Mouse (Mus musculus): ENCODE results near the gene Fam187b. TPM values are rescaled to one million over a fixed set of nuclear protein-coding genes. Genes with fewer than 3 reads are reported as not detected.

Gene Fam187b
- 4.2 and 4.5 TPM in 2 replicates for polyA plus RNA-seq (2015; fragmentation: Nextera tagmentation; extraction: Ambion mirVana)

GRCm38 (mm10) chr7:30973501-30974289 lies at the start of gene Fam187b:
Gene Fam187b (plus strand): TSS chr7:30973790.

GRCm38 (mm10) chr7:30924581-30924980 lies 49.0 kb upstream of the Fam187b start, which contains the start of gene Hamp2:
Gene Hamp2 (minus strand): TSS chr7:30924681.

GRCm38 (mm10) chr7:30943909-30944635 lies 29.5 kb upstream of the Fam187b start, which contains the start of gene Hamp:
Gene Hamp (minus strand): TSS chr7:30944032.

GRCm38 (mm10) chr7:30956756-30957366 lies 16.7 kb upstream of the Fam187b start, which contains the start of gene Usf2:
Gene Usf2 (minus strand): TSS chr7:30956803.

GRCm38 (mm10) chr7:30973251-30973500 lies 414 bp upstream of the Fam187b start, which contains the start of gene Lsr:
Gene Lsr (minus strand): TSS chr7:30973464.

Other genes with a start within 250 kb of the Fam187b start
- 155 and 184 TPM in 2 replicates for gene Tmem147, start 244.2 kb upstream of the Fam187b start, polyA plus RNA-seq (2015; fragmentation: Nextera tagmentation; extraction: Ambion mirVana)
- 0.12 TPM in 1 of 2 replicates, not detected in the other for gene Gapdhs, start 230.1 kb upstream of the Fam187b start, polyA plus RNA-seq (2015; fragmentation: Nextera tagmentation; extraction: Ambion mirVana)
- 13.6 and 17.0 TPM in 2 replicates for gene Sbsn, start 222.3 kb upstream of the Fam187b start, polyA plus RNA-seq (2015; fragmentation: Nextera tagmentation; extraction: Ambion mirVana)
- 97.2 and 160 TPM in 2 replicates for gene Dmkn, start 210.0 kb upstream of the Fam187b start, polyA plus RNA-seq (2015; fragmentation: Nextera tagmentation; extraction: Ambion mirVana)
- 135 and 161 TPM in 2 replicates for gene Krtdap, start 185.9 kb upstream of the Fam187b start, polyA plus RNA-seq (2015; fragmentation: Nextera tagmentation; extraction: Ambion mirVana)
- gene Ffar2, start 150.0 kb upstream of the Fam187b start, polyA plus RNA-seq (2015; fragmentation: Nextera tagmentation; extraction: Ambion mirVana) = not detected in 2 replicates
- not detected in 2 replicates for gene Ffar3, start 117.6 kb upstream of the Fam187b start, polyA plus RNA-seq (2015; fragmentation: Nextera tagmentation; extraction: Ambion mirVana)
- gene Ffar1, start 112.2 kb upstream of the Fam187b start, polyA plus RNA-seq (2015; fragmentation: Nextera tagmentation; extraction: Ambion mirVana) = not detected in 2 replicates
- 0.11 TPM in 1 of 2 replicates, not detected in the other for gene Cd22, start 93.4 kb upstream of the Fam187b start, polyA plus RNA-seq (2015; fragmentation: Nextera tagmentation; extraction: Ambion mirVana)
- gene Mag, start 58.9 kb upstream of the Fam187b start, polyA plus RNA-seq (2015; fragmentation: Nextera tagmentation; extraction: Ambion mirVana) = 0.31 and 0.47 TPM in 2 replicates
- gene Hamp2, start 49.1 kb upstream of the Fam187b start, polyA plus RNA-seq (2015; fragmentation: Nextera tagmentation; extraction: Ambion mirVana) = not detected in 2 replicates
- gene Hamp, start 29.8 kb upstream of the Fam187b start, polyA plus RNA-seq (2015; fragmentation: Nextera tagmentation; extraction: Ambion mirVana) = not detected in 2 replicates
- gene Usf2, start 17.0 kb upstream of the Fam187b start, polyA plus RNA-seq (2015; fragmentation: Nextera tagmentation; extraction: Ambion mirVana) = 10.2 and 11.0 TPM in 2 replicates
- 43.7 and 44.9 TPM in 2 replicates for gene Lsr, start 326 bp upstream of the Fam187b start, polyA plus RNA-seq (2015; fragmentation: Nextera tagmentation; extraction: Ambion mirVana)
- gene Fxyd5, start 68.7 kb downstream of the Fam187b start, polyA plus RNA-seq (2015; fragmentation: Nextera tagmentation; extraction: Ambion mirVana) = 78.3 and 150 TPM in 2 replicates
- gene Fxyd7, start 77.7 kb downstream of the Fam187b start, polyA plus RNA-seq (2015; fragmentation: Nextera tagmentation; extraction: Ambion mirVana) = 2.0 and 2.2 TPM in 2 replicates
- 610 and 619 TPM in 2 replicates for gene Fxyd1, start 83.4 kb downstream of the Fam187b start, polyA plus RNA-seq (2015; fragmentation: Nextera tagmentation; extraction: Ambion mirVana)
- gene Lgi4, start 85.6 kb downstream of the Fam187b start, polyA plus RNA-seq (2015; fragmentation: Nextera tagmentation; extraction: Ambion mirVana) = 0.72 and 1.1 TPM in 2 replicates
- 300 and 316 TPM in 2 replicates for gene Fxyd3, start 102.9 kb downstream of the Fam187b start, polyA plus RNA-seq (2015; fragmentation: Nextera tagmentation; extraction: Ambion mirVana)
- gene Hpn, start 141.5 kb downstream of the Fam187b start, polyA plus RNA-seq (2015; fragmentation: Nextera tagmentation; extraction: Ambion mirVana) = 0.76 and 1.3 TPM in 2 replicates
- gene Scn1b, start 153.2 kb downstream of the Fam187b start, polyA plus RNA-seq (2015; fragmentation: Nextera tagmentation; extraction: Ambion mirVana) = 9.4 and 10.4 TPM in 2 replicates
- gene Gramd1a, start 182.1 kb downstream of the Fam187b start, polyA plus RNA-seq (2015; fragmentation: Nextera tagmentation; extraction: Ambion mirVana) = 30.1 and 32.6 TPM in 2 replicates